Mouse (Mus musculus) erythroblast, embryonic 14.5 days (primary cell): Measurements from ENCODE around the gene Ndrg4. TPM values are rescaled to one million over a fixed set of nuclear protein-coding genes. Genes with fewer than 3 reads are reported as not detected.

Source experiments
- H3K27me3 ChIP-seq: 2 replicates; pipeline ENCODE4 v1.6.1; 2012; ENCODE audit warnings: inconsistent platforms; ENCODE audit not compliant: control insufficient read depth
- H3K36me3 ChIP-seq: 2 replicates; pipeline ENCODE4 v1.6.1; 2012; ENCODE audit warnings: mild to moderate bottlenecking, inconsistent platforms; ENCODE audit not compliant: control insufficient read depth
- H3K4me1 ChIP-seq: 2 replicates; pipeline ENCODE4 v1.6.1; 2012; ENCODE audit warnings: inconsistent platforms; ENCODE audit not compliant: control insufficient read depth
- H3K4me3 ChIP-seq: replicated peaks from 2 replicates; pipeline ENCODE3; 2012; ENCODE audit warnings: moderate library complexity, mild to moderate bottlenecking, inconsistent platforms
- H3K9me3 ChIP-seq: 2 replicates; pipeline ENCODE4 v1.6.1; 2012; ENCODE audit warnings: low read length, inconsistent platforms, mixed read lengths; ENCODE audit not compliant: control insufficient read depth
- GATA1 ChIP-seq: IDR thresholded peaks from 2 replicates; pipeline ENCODE4 v1.6.1; 2012; ENCODE audit warnings: low read length, inconsistent platforms, mixed read lengths
- TAL1 ChIP-seq: IDR thresholded peaks from 3 replicates; pipeline ENCODE4 v1.6.1; 2012; ENCODE audit warnings: low read length, inconsistent platforms, mixed read lengths
- polyA plus RNA-seq: library from polyadenylated mRNA; stranded (reverse); fragments of >175 nt; gene quantifications from 2 replicates; pipeline ENCODE4 v1.2.3, GENCODE M21; 2012

Ndrg4 gene
- polyA plus RNA-seq, 1 experiment = 0.03 TPM

GRCm38 (mm10) chr8:95671861-95672260 lies 4.9 kb upstream of the Ndrg4 start:
- no peaks in the 10 kb centered on the region for H3K9me3 ChIP-seq
- peaks cover 27% of the 10 kb centered on the region for H3K27me3 ChIP-seq
- no peak overlapping the region for H3K4me3 ChIP-seq
- no peaks in the 10 kb centered on the region for H3K36me3 ChIP-seq
- no peak for TF ChIP-seq GATA1
- no peak for TF ChIP-seq TAL1
- no peaks in the 10 kb centered on the region for H3K4me1 ChIP-seq

DNA sequence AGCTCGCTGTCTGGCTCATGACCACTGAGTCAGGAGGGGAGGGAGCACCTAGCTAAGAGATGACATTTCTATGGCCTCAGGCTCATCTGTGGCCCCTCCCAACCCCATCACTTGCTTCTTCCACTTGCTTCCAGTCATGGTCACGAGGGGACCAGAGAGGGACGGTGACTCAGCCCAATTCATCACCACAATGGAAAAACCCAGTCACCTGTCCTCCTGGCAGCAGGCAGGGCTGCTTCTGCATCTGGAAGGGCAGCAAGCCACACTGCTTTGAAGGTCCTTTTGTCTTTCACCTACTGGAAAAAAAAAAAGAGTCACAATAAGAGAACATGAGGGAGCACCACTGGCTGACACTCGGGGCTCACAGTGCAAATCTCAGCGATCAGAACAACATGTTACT lies 4.0 kb upstream of the Ndrg4 start:
- no peak for TF ChIP-seq TAL1
- no peak for TF ChIP-seq GATA1
- H3K27me3 ChIP-seq = peaks cover 37% of the 10 kb centered on the region
- H3K4me3 ChIP-seq = no peak overlapping the region
- H3K9me3 ChIP-seq = no peaks in the 10 kb centered on the region
- no peaks in the 10 kb centered on the region for H3K4me1 ChIP-seq
- H3K36me3 ChIP-seq = no peaks in the 10 kb centered on the region

GRCm38 (mm10) chr8:95677591-95678023 lies 827 bp downstream of the Ndrg4 start:
- no peak for TF ChIP-seq GATA1
- Histone ChIP-seq H3K27me3 (peaks cover 75% of the 10 kb centered on the region), H3K36me3 (no peaks in the 10 kb centered on the region), H3K4me3 (peak overlapping the region; percentile 7), H3K9me3 (no peaks in the 10 kb centered on the region), H3K4me1 (no peaks in the 10 kb centered on the region)

DNA sequence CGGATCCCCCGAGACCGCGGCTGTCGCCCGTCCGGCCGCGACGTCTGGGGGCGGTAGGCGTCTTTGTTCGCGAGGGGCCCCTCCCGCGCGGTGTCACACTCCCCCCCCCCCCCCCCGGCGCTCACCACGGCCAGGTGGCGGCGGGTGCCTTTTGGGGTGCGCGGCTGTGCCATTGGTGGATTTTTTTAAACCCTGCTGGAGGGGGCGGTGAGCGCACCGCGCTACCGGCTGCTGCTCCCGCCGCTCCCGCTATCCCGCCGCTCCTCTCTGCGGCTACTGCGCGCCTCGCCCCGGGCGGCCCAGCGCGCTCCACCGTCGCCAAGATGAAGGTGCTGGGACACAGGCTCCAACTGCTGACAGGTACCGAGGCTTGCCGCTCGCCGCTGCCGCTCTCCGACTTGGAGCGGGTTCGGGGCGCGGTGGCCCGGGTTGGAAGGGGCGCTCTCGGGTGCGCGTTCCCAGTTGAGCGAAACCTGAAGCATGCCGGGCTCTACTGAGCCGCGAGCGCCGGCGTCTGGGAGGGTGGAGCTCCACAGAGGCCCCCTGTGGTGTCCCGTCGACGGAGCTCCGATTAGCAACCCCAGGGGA lies 1.3 kb downstream of the Ndrg4 start:
- H3K4me3 ChIP-seq = no peak overlapping the region
- H3K36me3 ChIP-seq = no peaks in the 10 kb centered on the region
- no peaks in the 10 kb centered on the region for H3K9me3 ChIP-seq
- TF ChIP-seq GATA1 (no peak), TAL1 (no peak)
- peaks cover 71% of the 10 kb centered on the region for H3K27me3 ChIP-seq
- H3K4me1 ChIP-seq = no peaks in the 10 kb centered on the region

DNA sequence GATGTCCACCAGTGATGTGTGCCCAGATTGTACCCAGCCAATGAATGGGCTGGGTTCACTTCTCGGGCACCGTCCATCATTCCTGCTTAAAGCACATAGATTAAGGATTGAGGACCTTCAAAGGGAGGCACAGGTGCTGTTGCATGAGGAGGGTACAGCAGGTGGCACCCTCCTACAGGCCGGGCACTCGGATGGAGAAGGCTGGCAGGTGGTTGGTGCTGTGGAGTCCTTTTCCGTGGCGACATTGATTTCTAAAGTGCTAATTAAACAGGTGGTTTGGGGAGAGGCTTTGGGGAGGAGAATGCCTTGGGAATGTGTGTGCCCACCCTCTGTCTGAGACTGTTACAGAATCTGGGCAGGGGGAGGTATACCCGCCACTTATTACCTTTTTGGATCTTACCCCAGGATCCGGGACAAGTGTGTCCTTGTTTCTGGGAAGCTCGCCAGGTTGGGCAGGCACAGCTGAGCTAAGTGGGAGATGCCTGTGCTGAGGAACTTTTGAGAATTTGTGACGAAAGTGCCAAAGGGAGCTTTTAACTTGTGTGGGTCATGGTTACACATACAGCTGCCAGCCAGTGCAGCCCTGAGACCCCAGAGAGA lies 11.4 kb downstream of the Ndrg4 start:
- H3K36me3 ChIP-seq = no peaks in the 10 kb centered on the region
- H3K4me3 ChIP-seq = no peak overlapping the region
- H3K27me3 ChIP-seq = peaks cover 7% of the 10 kb centered on the region
- TF ChIP-seq GATA1 = no peak
- TF ChIP-seq TAL1 = no peak
- no peaks in the 10 kb centered on the region for H3K9me3 ChIP-seq
- no peaks in the 10 kb centered on the region for H3K4me1 ChIP-seq

GRCm38 (mm10) chr8:95690929-95691541 lies 14.3 kb downstream of the Ndrg4 start:
- peaks cover 18% of the 10 kb centered on the region for H3K27me3 ChIP-seq
- H3K4me3 ChIP-seq = no peak overlapping the region
- no peaks in the 10 kb centered on the region for H3K4me1 ChIP-seq
- no peak for TF ChIP-seq TAL1
- no peaks in the 10 kb centered on the region for H3K9me3 ChIP-seq
- H3K36me3 ChIP-seq = no peaks in the 10 kb centered on the region

DNA sequence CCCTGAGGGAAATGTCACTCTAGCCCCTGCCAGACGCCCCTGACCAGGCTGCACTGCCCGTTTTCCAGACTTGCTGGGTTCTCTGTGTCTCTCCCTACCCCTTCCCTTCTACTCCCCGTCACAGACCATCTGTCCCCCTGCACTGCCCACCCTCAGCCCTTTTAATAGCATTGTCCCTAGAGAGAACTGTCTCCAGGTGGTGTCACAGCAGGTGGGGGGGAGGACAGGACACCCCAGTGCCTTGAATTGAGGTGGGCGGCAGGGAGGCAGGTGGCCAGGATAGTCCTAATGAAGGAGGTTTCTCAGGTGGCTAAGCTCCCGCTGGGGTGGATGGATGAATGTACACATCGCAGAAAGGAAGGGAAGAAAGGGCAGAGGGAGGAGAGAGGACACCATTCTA lies 17.9 kb downstream of the Ndrg4 start:
- Histone ChIP-seq H3K4me3 (no peak overlapping the region), H3K4me1 (no peaks in the 10 kb centered on the region), H3K36me3 (no peaks in the 10 kb centered on the region), H3K9me3 (no peaks in the 10 kb centered on the region), H3K27me3 (peaks cover 27% of the 10 kb centered on the region)
- TF ChIP-seq TAL1 (no peak), GATA1 (no peak)

- Histone ChIP-seq H3K36me3 (no peaks in the 10 kb centered on the region), H3K9me3 (no peaks in the 10 kb centered on the region), H3K4me3 (no peak overlapping the region), H3K4me1 (no peaks in the 10 kb centered on the region), H3K27me3 (peaks cover 31% of the 10 kb centered on the region)
- no peak for TF ChIP-seq TAL1
- no peak for TF ChIP-seq GATA1
Measured at GRCm38 (mm10) chr8:95696661-95697060, 19.9 kb downstream of the Ndrg4 start.

GRCm38 (mm10) chr8:95697128-95697527 lies 20.3 kb downstream of the Ndrg4 start:
- Histone ChIP-seq H3K36me3 (no peaks in the 10 kb centered on the region), H3K4me3 (no peak overlapping the region), H3K4me1 (no peaks in the 10 kb centered on the region; the same call in 1 of the 2 replicates), H3K27me3 (peaks cover 34% of the 10 kb centered on the region), H3K9me3 (no peaks in the 10 kb centered on the region)
- TF ChIP-seq TAL1 (no peak), GATA1 (no peak)
